Mouse (Mus musculus): ENCODE results near the gene Gm9117.
"Not testable (repeated sequence)": the region's sequence is repeated elsewhere in the genome, so short reads cannot be mapped to it uniquely, and the experiment has no call there.

GRCm38 (mm10) chr3:93938386-93938785, 5.0 kb downstream of the Gm9117 start:
- TF ChIP-seq CTCF, EP300 (IDR thresholded peaks at IDR 0.05; ENCODE audit: low read depth): not testable (repeated sequence)

All from heart, postnatal 0 days (tissue).